Mouse (Mus musculus) liver, adult 2 months (tissue): ENCODE measurements around the gene Smad1. TPM values are rescaled to one million over a fixed set of nuclear protein-coding genes. Genes with fewer than 3 reads are reported as not detected.

ENCODE experiments used
- DNase-seq: peaks from one replicate; pipeline ENCODE4 v3.0.0-alpha.2; 2011; ENCODE audit warnings: low read depth, low spot score; ENCODE audit errors: extremely low read depth
- H3K27ac ChIP-seq: fragments of 200-500 bp; replicated peaks from 2 replicates; pipeline ENCODE4 v1.5.1; 2012; ENCODE audit warnings: low read depth, mild to moderate bottlenecking, control low read depth, inconsistent platforms, low read length; ENCODE audit not compliant: insufficient read depth
- H3K27me3 ChIP-seq: fragments of 200-500 bp; 2 replicates; pipeline ENCODE4 v1.6.1; 2012; ENCODE audit warnings: mild to moderate bottlenecking, moderate library complexity, low read length, inconsistent platforms; ENCODE audit not compliant: control insufficient read depth, insufficient read depth
- H3K36me3 ChIP-seq: fragments of 200-500 bp; 2 replicates; pipeline ENCODE4 v1.6.1; 2012; ENCODE audit warnings: low read length, inconsistent platforms; ENCODE audit not compliant: control insufficient read depth, insufficient read depth
- H3K4me1 ChIP-seq: fragments of 200-500 bp; 2 replicates; pipeline ENCODE4 v1.6.1; 2011; ENCODE audit warnings: low read length; ENCODE audit not compliant: control insufficient read depth, insufficient read depth
- H3K4me3 ChIP-seq: fragments of 200-500 bp; 2 replicates; pipeline ENCODE4 v1.5.1; 2011; ENCODE audit warnings: low read depth, mild to moderate bottlenecking, control low read depth, low read length, moderate library complexity; ENCODE audit not compliant: insufficient read depth
- H3K79me2 ChIP-seq: fragments of 200-500 bp; 2 replicates; pipeline ENCODE4 v1.6.1; 2012; ENCODE audit warnings: inconsistent platforms, mild to moderate bottlenecking, low read length, moderate library complexity; ENCODE audit not compliant: control insufficient read depth, insufficient read depth
- H3K9ac ChIP-seq: fragments of 200-500 bp; 2 replicates; pipeline ENCODE4 v1.6.1; 2012; ENCODE audit warnings: low read depth, mild to moderate bottlenecking, control low read depth, inconsistent platforms, low read length
- CTCF ChIP-seq: fragments of 200-500 bp; IDR thresholded peaks from 2 replicates; pipeline ENCODE4 v1.5.1; 2011; ENCODE audit warnings: low read depth, low read length, control low read depth
- POLR2A ChIP-seq: fragments of 200-500 bp; IDR thresholded peaks from 2 replicates; pipeline ENCODE4 v1.6.1; 2011; ENCODE audit warnings: low read length, control low read depth; ENCODE audit not compliant: insufficient read depth; ENCODE audit errors: extremely low read depth
- WGBS: fragments of 180-500 bp; shearing (Covaris S2); methylation state at CpG from one replicate; pipeline ENCODE4 v1.1.7; 2018; 5-methylcytosine and 5-hydroxymethylcytosine counted together
- polyA plus RNA-seq: library from polyadenylated mRNA; depleted of rRNA; stranded (reverse); fragments of >200 nt; gene quantifications from 2 replicates; pipeline ENCODE4 v1.2.3, GENCODE M21; 2012
- total RNA-seq: library from RNA; depleted of rRNA; stranded (reverse); fragments of >200 nt; gene quantifications from 2 replicates; pipeline ENCODE4 v1.2.3, GENCODE M21; 2014

Gene Smad1
- total and polyA plus RNA-seq, 2 experiments, result 10.8 to 25.5 TPM

GRCm38 (mm10) chr8:79380386-79380785 lies 18.9 kb downstream of the Smad1 start:
- WGBS, result 80% methylated on average over 1 of the region's 1 CpGs
- no peak overlapping the region for H3K27ac ChIP-seq
- H3K9ac ChIP-seq, result no peak overlapping the region
- H3K79me2 ChIP-seq, result peaks cover 40% of the 10 kb centered on the region; the same call in 1 of the 2 replicates
- peaks cover 25% of the 10 kb centered on the region for H3K4me1 ChIP-seq
- H3K36me3 ChIP-seq, result no peaks in the 10 kb centered on the region
- H3K27me3 ChIP-seq, result no peaks in the 10 kb centered on the region
- TF ChIP-seq CTCF (no peak), POLR2A (no peak)
- no peak overlapping the region for H3K4me3 ChIP-seq
- no peak for DNase-seq

GRCm38 (mm10) chr8:79379971-79380370 lies 19.3 kb downstream of the Smad1 start:
- DNase-seq, result peak; percentile 80

GRCm38 (mm10) chr8:79376648-79377047 lies 22.7 kb downstream of the Smad1 start:
- Histone ChIP-seq H3K36me3 (no peaks in the 10 kb centered on the region), H3K79me2 (peaks cover 35% of the 10 kb centered on the region), H3K27ac (no peak overlapping the region), H3K9ac (no peak overlapping the region), H3K4me3 (no peak overlapping the region), H3K4me1 (peaks cover 32% of the 10 kb centered on the region), H3K27me3 (no peaks in the 10 kb centered on the region)
- WGBS, result 39% methylated on average over 9 of the region's 9 CpGs
- no peak for TF ChIP-seq CTCF
- no peak for TF ChIP-seq POLR2A
- DNase-seq, result peak; percentile 64

More at GRCm38 (mm10) chr8:79379971-79380370, 19.3 kb downstream of the Smad1 start:
- H3K9ac ChIP-seq, result no peak overlapping the region
- TF ChIP-seq CTCF (no peak), POLR2A (no peak)
- H3K36me3 ChIP-seq, result no peaks in the 10 kb centered on the region
- H3K79me2 ChIP-seq, result peaks cover 44% of the 10 kb centered on the region; the same call in 1 of the 2 replicates
- peaks cover 30% of the 10 kb centered on the region for H3K4me1 ChIP-seq
- H3K4me3 ChIP-seq, result no peak overlapping the region
- H3K27me3 ChIP-seq, result no peaks in the 10 kb centered on the region
- 21% methylated on average over 14 of the region's 14 CpGs for WGBS
- H3K27ac ChIP-seq, result no peak overlapping the region; the same call in 1 of the 2 replicates

GRCm38 (mm10) chr8:79375775-79376123 lies 23.6 kb downstream of the Smad1 start:
- Histone ChIP-seq H3K36me3 (no peaks in the 10 kb centered on the region), H3K27me3 (no peaks in the 10 kb centered on the region), H3K9ac (no peak overlapping the region), H3K27ac (peak overlapping the region; percentile 50), H3K4me3 (no peak overlapping the region), H3K4me1 (peaks cover 39% of the 10 kb centered on the region), H3K79me2 (peaks cover 29% of the 10 kb centered on the region)
- DNase-seq, result no peak
- TF ChIP-seq POLR2A (no peak), CTCF (no peak)
- WGBS, result 8% methylated on average over 5 of the region's 5 CpGs

GRCm38 (mm10) chr8:79375074-79375774 lies 24.1 kb downstream of the Smad1 start:
- no peaks in the 10 kb centered on the region for H3K27me3 ChIP-seq
- TF ChIP-seq POLR2A (no peak), CTCF (no peak)
- no peak overlapping the region; the same call in 1 of the 2 replicates for H3K4me3 ChIP-seq
- no peaks in the 10 kb centered on the region for H3K36me3 ChIP-seq
- peak; percentile 52 for DNase-seq
- peak overlapping the region; percentile 44; the same call in 1 of the 2 replicates for H3K9ac ChIP-seq
- WGBS, result 33% methylated on average over 13 of the region's 13 CpGs
- peak overlapping the region; percentile 76 for H3K27ac ChIP-seq
- peaks cover 43% of the 10 kb centered on the region for H3K4me1 ChIP-seq
- H3K79me2 ChIP-seq, result peaks cover 32% of the 10 kb centered on the region

- no peaks in the 10 kb centered on the region for H3K36me3 ChIP-seq
- peaks cover 41% of the 10 kb centered on the region for H3K4me1 ChIP-seq
- TF ChIP-seq POLR2A (no peak), CTCF (no peak)
- H3K4me3 ChIP-seq, result no peak overlapping the region
- H3K27ac ChIP-seq, result peak overlapping the region; percentile 76
- H3K9ac ChIP-seq, result no peak overlapping the region
- DNase-seq, result no peak
- peaks cover 33% of the 10 kb centered on the region for H3K79me2 ChIP-seq
- WGBS, result 30% methylated on average over 5 of the region's 5 CpGs
- no peaks in the 10 kb centered on the region for H3K27me3 ChIP-seq
Observed at GRCm38 (mm10) chr8:79374410-79374809, 24.9 kb downstream of the Smad1 start.
